Mouse (Mus musculus) limb, embryonic 10.5 days (tissue): Measurements from ENCODE around the gene Cldn10. TPM values are rescaled to one million over a fixed set of nuclear protein-coding genes. Genes with fewer than 3 reads are reported as not detected.

ENCODE experiments used
- DNase-seq: peaks from one replicate; pipeline ENCODE4 v3.0.0-alpha.2; 2017; ENCODE audit warnings: low spot score
- H3K27ac ChIP-seq: fragments of 300-500 bp; sonication (generic); 2 replicates; pipeline ENCODE4 v1.5.1; 2016; ENCODE audit warnings: mild to moderate bottlenecking
- H3K27me3 ChIP-seq: fragments of 300-500 bp; sonication (generic); 2 replicates; pipeline ENCODE4 v1.6.1; 2016; ENCODE audit warnings: low read depth, mild to moderate bottlenecking; ENCODE audit not compliant: poor library complexity, severe bottlenecking
- H3K36me3 ChIP-seq: fragments of 300-500 bp; sonication (generic); 2 replicates; pipeline ENCODE4 v1.6.1; 2016; ENCODE audit warnings: mild to moderate bottlenecking, moderate library complexity
- H3K4me1 ChIP-seq: fragments of 300-500 bp; sonication (generic); 2 replicates; pipeline ENCODE4 v1.6.1; 2016
- H3K4me3 ChIP-seq: fragments of 300-500 bp; sonication (generic); 2 replicates; pipeline ENCODE4 v1.5.1; 2016; ENCODE audit warnings: mild to moderate bottlenecking, moderate library complexity
- H3K9me3 ChIP-seq: fragments of 300-500 bp; sonication (generic); replicated peaks from 2 replicates; pipeline ENCODE4 v1.6.1; 2016; ENCODE audit warnings: mild to moderate bottlenecking
- WGBS: fragments of 180-500 bp; shearing (Covaris S2); methylation state at CpG from one replicate; pipeline ENCODE4 v1.1.7; 2016; 5-methylcytosine and 5-hydroxymethylcytosine counted together
- polyA plus RNA-seq: library from polyadenylated mRNA; unstranded; fragments of >200 nt; fragmentation: Nextera tagmentation; extraction: Ambion mirVana; gene quantifications from 2 replicates; pipeline ENCODE4 v1.2.1, GENCODE M21; 2016

Gene Cldn10
- polyA plus RNA-seq, 1 experiment from 2014 or later, result 1.4 TPM

GRCm38 (mm10) chr14:118884250-118884556 lies 96.5 kb downstream of the Cldn10 start:
- no peak for DNase-seq
- peaks cover 94% of the 10 kb centered on the region for H3K36me3 ChIP-seq
- WGBS, result 93% methylated on average over 7 of the region's 7 CpGs

GRCm38 (mm10) chr14:118890101-118890500 lies 102.4 kb downstream of the Cldn10 start:
- 87% methylated on average over 4 of the region's 4 CpGs for WGBS
- H3K4me3 ChIP-seq, result no peak overlapping the region
- no peak overlapping the region for H3K27ac ChIP-seq
- H3K4me1 ChIP-seq, result no peaks in the 10 kb centered on the region
- peaks cover 82% of the 10 kb centered on the region for H3K36me3 ChIP-seq
- DNase-seq, result no peak
- H3K27me3 ChIP-seq, result no peaks in the 10 kb centered on the region
- H3K9me3 ChIP-seq, result no peaks in the 10 kb centered on the region

More at GRCm38 (mm10) chr14:118884250-118884556, 96.5 kb downstream of the Cldn10 start:
- H3K27me3 ChIP-seq, result no peaks in the 10 kb centered on the region
- H3K4me3 ChIP-seq, result no peak overlapping the region
- H3K9me3 ChIP-seq, result no peaks in the 10 kb centered on the region
- H3K27ac ChIP-seq, result no peak overlapping the region
- H3K4me1 ChIP-seq, result no peaks in the 10 kb centered on the region

- no peaks in the 10 kb centered on the region for H3K9me3 ChIP-seq
- H3K27ac ChIP-seq, result no peak overlapping the region
- no peak overlapping the region for H3K4me3 ChIP-seq
- no peaks in the 10 kb centered on the region for H3K27me3 ChIP-seq
- H3K36me3 ChIP-seq, result peaks cover 81% of the 10 kb centered on the region
- 94% methylated on average over 7 of the region's 7 CpGs for WGBS
- DNase-seq, result no peak
- no peaks in the 10 kb centered on the region for H3K4me1 ChIP-seq
These were observed 107.5 kb downstream of the Cldn10 start for GRCm38 (mm10) chr14:118895228-118895627.

- H3K27me3 ChIP-seq, result no peaks in the 10 kb centered on the region
- H3K9me3 ChIP-seq, result no peaks in the 10 kb centered on the region
- DNase-seq, result no peak
- H3K4me3 ChIP-seq, result no peak overlapping the region
- no peak overlapping the region for H3K27ac ChIP-seq
- H3K4me1 ChIP-seq, result no peaks in the 10 kb centered on the region
- 94% methylated on average over 10 of the region's 10 CpGs for WGBS
- H3K36me3 ChIP-seq, result peaks cover 86% of the 10 kb centered on the region
These were observed 107.9 kb downstream of the Cldn10 start for GRCm38 (mm10) chr14:118895655-118896054.

GRCm38 (mm10) chr14:118899940-118900339 lies 112.2 kb downstream of the Cldn10 start:
- H3K4me1 ChIP-seq, result peaks cover 10% of the 10 kb centered on the region
- H3K27me3 ChIP-seq, result no peaks in the 10 kb centered on the region
- H3K9me3 ChIP-seq, result no peaks in the 10 kb centered on the region
- DNase-seq, result no peak
- WGBS, result 86% methylated on average over 11 of the region's 11 CpGs
- H3K27ac ChIP-seq, result no peak overlapping the region
- H3K36me3 ChIP-seq, result peaks cover 85% of the 10 kb centered on the region
- no peak overlapping the region for H3K4me3 ChIP-seq

- no peak for DNase-seq
- 100% methylated on average over 1 of the region's 1 CpGs for WGBS
- H3K4me3 ChIP-seq, result no peak overlapping the region
- H3K9me3 ChIP-seq, result no peaks in the 10 kb centered on the region
- peaks cover 10% of the 10 kb centered on the region for H3K4me1 ChIP-seq
- no peak overlapping the region for H3K27ac ChIP-seq
- no peaks in the 10 kb centered on the region for H3K27me3 ChIP-seq
- H3K36me3 ChIP-seq, result peaks cover 85% of the 10 kb centered on the region
These were observed 113.2 kb downstream of the Cldn10 start for GRCm38 (mm10) chr14:118900911-118901310.

GRCm38 (mm10) chr14:118903397-118903796 lies 115.7 kb downstream of the Cldn10 start:
- Histone ChIP-seq H3K9me3 (no peaks in the 10 kb centered on the region), H3K36me3 (peaks cover 92% of the 10 kb centered on the region)
- WGBS, result 87% methylated on average over 3 of the region's 3 CpGs

GRCm38 (mm10) chr14:118903867-118904562 lies 116.3 kb downstream of the Cldn10 start:
- 64% methylated on average over 6 of the region's 6 CpGs for WGBS
- peaks cover 92% of the 10 kb centered on the region for H3K36me3 ChIP-seq

More at GRCm38 (mm10) chr14:118903397-118903796, 115.7 kb downstream of the Cldn10 start:
- no peak overlapping the region for H3K27ac ChIP-seq
- no peak overlapping the region for H3K4me3 ChIP-seq
- H3K27me3 ChIP-seq, result no peaks in the 10 kb centered on the region
- no peak for DNase-seq
- peaks cover 10% of the 10 kb centered on the region for H3K4me1 ChIP-seq

GRCm38 (mm10) chr14:118907592-118907991 lies 119.9 kb downstream of the Cldn10 start:
- Histone ChIP-seq H3K27ac (no peak overlapping the region), H3K27me3 (no peaks in the 10 kb centered on the region), H3K4me1 (peaks cover 10% of the 10 kb centered on the region), H3K9me3 (no peaks in the 10 kb centered on the region), H3K4me3 (no peak overlapping the region), H3K36me3 (peaks cover 91% of the 10 kb centered on the region)
- 92% methylated on average over 8 of the region's 8 CpGs for WGBS
- no peak for DNase-seq

More at GRCm38 (mm10) chr14:118903867-118904562, 116.3 kb downstream of the Cldn10 start:
- DNase-seq, result no peak
- Histone ChIP-seq H3K4me1 (peaks cover 10% of the 10 kb centered on the region), H3K4me3 (no peak overlapping the region), H3K27ac (peak overlapping the region; percentile 32; the same call in 1 of the 2 replicates), H3K9me3 (no peaks in the 10 kb centered on the region), H3K27me3 (no peaks in the 10 kb centered on the region)

- H3K27ac ChIP-seq, result no peak overlapping the region
- peaks cover 93% of the 10 kb centered on the region for H3K36me3 ChIP-seq
- H3K4me1 ChIP-seq, result no peaks in the 10 kb centered on the region
- H3K27me3 ChIP-seq, result no peaks in the 10 kb centered on the region
- H3K4me3 ChIP-seq, result no peak overlapping the region
- WGBS, result 81% methylated on average over 8 of the region's 8 CpGs
- H3K9me3 ChIP-seq, result no peaks in the 10 kb centered on the region
- DNase-seq, result no peak
These were observed 122.2 kb downstream of the Cldn10 start for GRCm38 (mm10) chr14:118909872-118910271.

- H3K4me3 ChIP-seq, result no peak overlapping the region
- H3K27ac ChIP-seq, result no peak overlapping the region
- peak; percentile 61 for DNase-seq
- no peaks in the 10 kb centered on the region for H3K9me3 ChIP-seq
- H3K4me1 ChIP-seq, result no peaks in the 10 kb centered on the region
- H3K36me3 ChIP-seq, result peaks cover 89% of the 10 kb centered on the region
- H3K27me3 ChIP-seq, result no peaks in the 10 kb centered on the region
- 69% methylated on average over 29 of the region's 29 CpGs for WGBS
These were observed 122.9 kb downstream of the Cldn10 start for GRCm38 (mm10) chr14:118910332-118911222.

- no peak overlapping the region for H3K27ac ChIP-seq
- H3K36me3 ChIP-seq, result peaks cover 86% of the 10 kb centered on the region
- 87% methylated on average over 6 of the region's 6 CpGs for WGBS
- no peaks in the 10 kb centered on the region for H3K9me3 ChIP-seq
- no peaks in the 10 kb centered on the region for H3K4me1 ChIP-seq
- no peak for DNase-seq
- no peaks in the 10 kb centered on the region for H3K27me3 ChIP-seq
- no peak overlapping the region for H3K4me3 ChIP-seq
These were observed 123.8 kb downstream of the Cldn10 start for GRCm38 (mm10) chr14:118911521-118911920.

- Histone ChIP-seq H3K27ac (no peak overlapping the region), H3K4me1 (no peaks in the 10 kb centered on the region), H3K9me3 (no peaks in the 10 kb centered on the region), H3K4me3 (no peak overlapping the region), H3K27me3 (no peaks in the 10 kb centered on the region), H3K36me3 (peaks cover 84% of the 10 kb centered on the region)
- DNase-seq, result no peak
- 81% methylated on average over 5 of the region's 5 CpGs for WGBS
These were observed 125.9 kb downstream of the Cldn10 start for GRCm38 (mm10) chr14:118913651-118914050.
